Mouse (Mus musculus) ES-E14 (cell line): Measurements from ENCODE around the gene Mrps6.

Source experiments
- CHD2 ChIP-seq: IDR thresholded peaks from 2 replicates; pipeline ENCODE4 v1.6.1; 2014; ENCODE audit warnings: mild to moderate bottlenecking, low read depth, low read length, inconsistent platforms
- MAFK ChIP-seq: IDR thresholded peaks from 2 replicates; pipeline ENCODE4 v1.6.1; 2014; ENCODE audit warnings: mild to moderate bottlenecking, low read depth, low read length, inconsistent platforms; ENCODE audit not compliant: insufficient read depth
- ZC3H11A ChIP-seq: IDR thresholded peaks from 2 replicates; pipeline ENCODE4 v1.6.1; 2012; ENCODE audit warnings: low read depth, mild to moderate bottlenecking, inconsistent platforms, low read length, borderline replicate concordance
- ZNF384 ChIP-seq: IDR thresholded peaks from 2 replicates; pipeline ENCODE4 v1.6.1; 2012; ENCODE audit warnings: low read depth, low read length, inconsistent platforms

GRCm38 (mm10) chr16:92036701-92037100 lies 21.4 kb upstream of the Mrps6 start:
- no peak for TF ChIP-seq MAFK
- TF ChIP-seq ZC3H11A, result no peak
- no peak for TF ChIP-seq ZNF384
- no peak for TF ChIP-seq CHD2
